Mouse (Mus musculus): ENCODE data around the gene Rps9. TPM values are rescaled to one million over a fixed set of nuclear protein-coding genes. Genes with fewer than 3 reads are reported as not detected.
A peak's percentile ranks its signal among the peaks of the same experiment; 100 is the strongest.

Gene Rps9
- total and polyA plus RNA-seq, 3 experiments = 2,959 to 5,555 (median 4,060) TPM

DNA sequence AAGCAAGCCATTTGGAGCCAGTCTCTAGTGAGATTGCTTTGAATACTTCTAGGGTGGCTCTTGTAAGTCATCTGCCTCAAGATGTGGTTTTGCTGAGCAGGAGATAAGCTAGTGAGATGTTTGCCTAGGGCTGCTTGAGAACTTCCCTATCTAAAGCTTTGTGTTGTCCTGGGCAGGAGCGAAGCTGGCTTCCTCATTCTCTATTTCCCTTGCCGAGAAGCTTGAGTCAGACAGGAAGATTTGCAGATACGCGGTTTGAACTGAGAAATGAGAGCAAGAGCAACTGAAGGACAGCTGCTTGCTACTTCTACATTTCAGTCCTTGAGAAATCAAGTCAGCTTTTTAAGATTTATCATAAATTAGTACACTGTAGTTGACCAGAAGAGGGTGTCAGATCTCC lies 3.2 kb downstream of the Rps9 start:
- H3K4me1 ChIP-seq (ENCODE audit: control insufficient read depth in 1 of 2, insufficient read depth in 2 of 2) = peaks cover 3 to 36% of the 10 kb centered on the region in 2 experiments
- no peaks in the 10 kb centered on the region for H3K27me3 ChIP-seq (replicated peaks)
- H3K9ac ChIP-seq (ENCODE audit: insufficient read depth, low read depth) = peak overlapping the region; percentile 89; the same call in 1 of the 2 replicates
- dilution Hi-C loops (cut with MboI; ENCODE audit: extremely low pct_ligation_motif_present, extremely low pct_unique_long_range_greater_than_20kb, low sequenced_read_pairs) (no loop called here), in situ Hi-C loops (cut with MboI; ENCODE audit: low pct_ligation_motif_present, low pct_unique_long_range_greater_than_20kb, low sequenced_read_pairs) (no loop called here)
- DNase-seq (ENCODE audit: extremely low read depth) = peak; percentile 58
- H3K79me2 ChIP-seq (replicated peaks; ENCODE audit: control insufficient read depth, extremely low read depth, insufficient read depth, poor library complexity, severe bottlenecking) = peaks cover 30% of the 10 kb centered on the region
- peak overlapping the region; percentile 69 for H3K4me2 ChIP-seq (ENCODE audit: insufficient read depth, low read depth, poor library complexity, severe bottlenecking)
- no peaks in the 10 kb centered on the region for H3K9me3 ChIP-seq (replicated peaks; ENCODE audit: low read length)
- H3K27ac ChIP-seq (ENCODE audit: insufficient read depth, low read depth) = peak overlapping the region; percentile 49
- peaks cover 31 to 36% of the 10 kb centered on the region in 2 experiments for H3K36me3 ChIP-seq (replicated peaks in 1 of 2; ENCODE audit: control insufficient read depth in 1 of 2, insufficient read depth in 1 of 2, low read length in 1 of 2)
- TF ChIP-seq RAD21 (IDR thresholded peaks at IDR 0.05; ENCODE audit: low read depth, low read length) = no peak
- TF ChIP-seq GABPA (IDR thresholded peaks at IDR 0.05; ENCODE audit: insufficient replicate concordance, low read depth, low read length) = no peak
- TF ChIP-seq MEF2A (IDR thresholded peaks at IDR 0.05; ENCODE audit: borderline replicate concordance, low read depth, low read length) = no peak
- TF ChIP-seq ZC3H11A (IDR thresholded peaks at IDR 0.05; ENCODE audit: low read depth, low read length) = no peak
- no peak for TF ChIP-seq NELFE (IDR thresholded peaks at IDR 0.05; ENCODE audit: low read depth, low read length)
- no peak for TF ChIP-seq E2F4 (IDR thresholded peaks at IDR 0.05; ENCODE audit: insufficient replicate concordance, low read depth, low read length)
- TF ChIP-seq TBP (conservative IDR thresholded peaks at IDR 0.05; ENCODE audit: low read depth, low read length) = no peak
- no peak; the same call in 1 of the 2 replicates for TF ChIP-seq ELF1 (IDR thresholded peaks at IDR 0.05; ENCODE audit: low read depth, low read length)
- no peak for TF ChIP-seq ZNF384 (IDR thresholded peaks at IDR 0.05; ENCODE audit: low read depth, low read length)
- TF ChIP-seq PAX5 (IDR thresholded peaks at IDR 0.05; ENCODE audit: low read length) = no peak
- peak overlapping the region in 1 of 3 experiments; percentile 86 for H3K4me3 ChIP-seq (replicated peaks in 1 of 3; ENCODE audit: low read depth in 2 of 3, low read length in 2 of 3, poor library complexity in 1 of 3)

DNA sequence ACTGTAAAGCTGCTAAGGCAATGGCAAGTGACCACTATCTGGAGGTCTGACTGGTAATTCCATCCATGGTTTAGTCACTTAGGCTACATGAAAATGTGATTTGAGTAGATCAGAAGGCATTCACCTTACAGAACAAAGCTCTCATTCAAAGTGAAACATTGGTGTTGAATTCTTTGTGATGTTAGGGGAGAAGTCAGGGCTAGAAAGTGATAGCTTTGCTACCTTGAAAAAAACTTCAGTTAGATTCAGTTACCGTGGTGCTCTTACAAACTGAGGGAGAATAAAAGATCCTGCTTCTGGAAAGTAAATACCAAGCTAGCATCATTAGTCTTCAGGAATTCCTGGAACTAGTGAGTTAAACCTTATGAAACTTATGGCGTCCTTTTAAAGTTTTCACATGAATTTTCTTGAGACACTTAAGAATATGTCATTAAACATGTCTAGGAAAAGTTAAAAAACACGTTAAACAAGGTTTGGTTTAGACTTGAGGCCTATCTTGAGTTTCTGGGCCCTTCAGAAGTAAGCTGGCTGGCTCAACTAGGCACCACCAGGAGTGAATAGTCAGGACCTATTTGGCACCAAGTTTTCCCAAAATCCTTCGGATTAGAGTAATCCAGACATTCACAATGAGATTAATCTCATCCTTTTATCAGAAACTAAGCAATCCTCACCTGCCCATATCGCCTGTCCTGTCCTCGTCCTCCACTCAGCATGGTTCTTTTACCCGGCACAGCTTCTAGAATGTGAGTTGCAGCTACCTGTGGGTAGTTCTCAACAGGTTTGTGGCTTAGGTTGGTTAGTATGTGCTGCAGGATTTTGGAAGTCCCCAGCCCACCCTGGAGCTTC lies 4.0 kb downstream of the Rps9 start:
- Histone ChIP-seq H3K27me3 (replicated peaks) (no peaks in the 10 kb centered on the region), H3K4me1 (ENCODE audit: control insufficient read depth in 1 of 2, insufficient read depth in 2 of 2) (peaks cover 10 to 43% of the 10 kb centered on the region in 2 experiments), H3K9me3 (replicated peaks; ENCODE audit: low read length) (no peaks in the 10 kb centered on the region), H3K27ac (ENCODE audit: insufficient read depth, low read depth) (no peak overlapping the region), H3K9ac (ENCODE audit: insufficient read depth, low read depth) (no peak overlapping the region), H3K79me2 (replicated peaks; ENCODE audit: control insufficient read depth, extremely low read depth, insufficient read depth, poor library complexity, severe bottlenecking) (peaks cover 30% of the 10 kb centered on the region), H3K4me3 (replicated peaks in 1 of 3; ENCODE audit: low read depth in 2 of 3, low read length in 2 of 3, poor library complexity in 1 of 3) (no peak overlapping the region), H3K36me3 (replicated peaks in 1 of 2; ENCODE audit: control insufficient read depth in 1 of 2, insufficient read depth in 1 of 2, low read length in 1 of 2) (peaks cover 31 to 36% of the 10 kb centered on the region in 2 experiments), H3K4me2 (ENCODE audit: insufficient read depth, low read depth, poor library complexity, severe bottlenecking) (no peak overlapping the region)
- dilution Hi-C loops (cut with MboI; ENCODE audit: extremely low pct_ligation_motif_present, extremely low pct_unique_long_range_greater_than_20kb, low sequenced_read_pairs) = no loop called here
- in situ Hi-C loops (cut with MboI; ENCODE audit: low pct_ligation_motif_present, low pct_unique_long_range_greater_than_20kb, low sequenced_read_pairs) = no loop called here
- DNase-seq (ENCODE audit: extremely low read depth) = peak; percentile 67
- TF ChIP-seq ZKSCAN1 (IDR thresholded peaks at IDR 0.05; ENCODE audit: borderline replicate concordance, low read depth, low read length) = no peak
- TF ChIP-seq NELFE (IDR thresholded peaks at IDR 0.05; ENCODE audit: low read depth, low read length) = peak; percentile 43; the same call in 1 of the 2 replicates
- TF ChIP-seq MXI1 (IDR thresholded peaks at IDR 0.05; ENCODE audit: low read depth, low read length) = peak; percentile 61; the same call in 1 of the 2 replicates
- peak; percentile 99 for TF ChIP-seq POLR2AphosphoS2 (IDR thresholded peaks at IDR 0.05; ENCODE audit: low read depth, low read length)
- no peak for TF ChIP-seq MAX (IDR thresholded peaks at IDR 0.05; ENCODE audit: low read length)
- TF ChIP-seq POLR2A (IDR thresholded peaks at IDR 0.05; ENCODE audit: low read depth, low read length) = peak; percentile 88
- TF ChIP-seq USF2 (conservative IDR thresholded peaks at IDR 0.05; ENCODE audit: low read depth, low read length) = peak; percentile 60
- peak; percentile 33; the same call in 1 of the 2 replicates for TF ChIP-seq MYC (IDR thresholded peaks at IDR 0.05; ENCODE audit: low read depth, low read length)
- peak; percentile 91 for TF ChIP-seq CHD2 (IDR thresholded peaks at IDR 0.05; ENCODE audit: low read length)
- peak; percentile 86 for TF ChIP-seq RCOR1 (conservative IDR thresholded peaks at IDR 0.05; ENCODE audit: low read depth, low read length)
- TF ChIP-seq GABPA (IDR thresholded peaks at IDR 0.05; ENCODE audit: insufficient replicate concordance, low read depth, low read length) = no peak
- 0 out of 2 replicates have a peak, but pooled peaks have one; percentile 56 for TF ChIP-seq KAT2A (IDR thresholded peaks at IDR 0.05; ENCODE audit: insufficient replicate concordance, low read length)
- no peak for TF ChIP-seq JUN (IDR thresholded peaks at IDR 0.05; ENCODE audit: insufficient read depth, low read depth, low read length)
- no peak for TF ChIP-seq PAX5 (IDR thresholded peaks at IDR 0.05; ENCODE audit: low read length)
- TF ChIP-seq RAD21 (IDR thresholded peaks at IDR 0.05; ENCODE audit: low read depth, low read length) = no peak
- no peak for TF ChIP-seq ZC3H11A (IDR thresholded peaks at IDR 0.05; ENCODE audit: low read depth, low read length)
- no peak; a peak in 1 of 4 replicates for TF ChIP-seq CTCF (conservative IDR thresholded peaks at IDR 0.05 in 1 of 2, IDR thresholded peaks at IDR 0.05 in 1 of 2; ENCODE audit: low read depth in 2 of 2, low read length in 2 of 2)
- 0 out of 2 replicates have a peak, but pooled peaks have one; percentile 8 for TF ChIP-seq JUND (conservative IDR thresholded peaks at IDR 0.05; ENCODE audit: low read depth, low read length)
- TF ChIP-seq UBTF (IDR thresholded peaks at IDR 0.05; ENCODE audit: low read depth, low read length) = no peak
- 0 out of 2 replicates have a peak, but pooled peaks have one; percentile 6 for TF ChIP-seq BHLHE40 (IDR thresholded peaks at IDR 0.05; ENCODE audit: low read depth, low read length)
- TF ChIP-seq MEF2A (IDR thresholded peaks at IDR 0.05; ENCODE audit: borderline replicate concordance, low read depth, low read length) = no peak
- peak; percentile 85; the same call in 1 of the 2 replicates for TF ChIP-seq ZMIZ1 (IDR thresholded peaks at IDR 0.05; ENCODE audit: low read depth, low read length)
- TF ChIP-seq IRF4 (IDR thresholded peaks at IDR 0.05; ENCODE audit: low read depth, low read length) = no peak
- no peak for TF ChIP-seq EP300 (IDR thresholded peaks at IDR 0.05; ENCODE audit: low read length)
- peak; percentile 94 for TF ChIP-seq CHD1 (IDR thresholded peaks at IDR 0.05; ENCODE audit: low read depth, low read length)

Data from CH12.LX (cell line).